Mouse (Mus musculus): Measurements from ENCODE around the gene Tmcc3. TPM values are rescaled to one million over a fixed set of nuclear protein-coding genes. Genes with fewer than 3 reads are reported as not detected.

Gene Tmcc3
- polyA plus RNA-seq, 1 experiment from 2014 or later: 7.8 TPM

- Histone ChIP-seq H3K9me3 (replicated peaks) (no peaks in the 10 kb centered on the region), H3K4me2 (no peak overlapping the region), H3K27me3 (no peaks in the 10 kb centered on the region), H3K27ac (no peak overlapping the region), H3K4me1 (peaks cover 29% of the 10 kb centered on the region), H3K9ac (no peak overlapping the region), H3K4me3 (replicated peaks) (no peak overlapping the region), H3K36me3 (no peaks in the 10 kb centered on the region)
- 68% methylated on average over 4 of the region's 4 CpGs for WGBS
- no peak for ATAC-seq (replicated peaks; ENCODE audit: low FRiP score)
These were observed 237.9 kb downstream of the Tmcc3 start for GRCm38 (mm10) chr10:94549511-94550232.

GRCm38 (mm10) chr10:94550649-94551048, 238.9 kb downstream of the Tmcc3 start:
- no peak for ATAC-seq (replicated peaks; ENCODE audit: low FRiP score)
- Histone ChIP-seq H3K9ac (no peak overlapping the region), H3K4me1 (peaks cover 19% of the 10 kb centered on the region), H3K27me3 (no peaks in the 10 kb centered on the region), H3K27ac (no peak overlapping the region), H3K36me3 (no peaks in the 10 kb centered on the region), H3K4me3 (replicated peaks) (no peak overlapping the region), H3K4me2 (no peak overlapping the region), H3K9me3 (replicated peaks) (no peaks in the 10 kb centered on the region)
- 67% methylated on average over 9 of the region's 9 CpGs for WGBS

- 41% methylated on average over 2 of the region's 2 CpGs for WGBS
These were observed 239.3 kb downstream of the Tmcc3 start for GRCm38 (mm10) chr10:94551065-94551464.

GRCm38 (mm10) chr10:94551511-94551910, 239.8 kb downstream of the Tmcc3 start:
- Histone ChIP-seq H3K9ac (no peak overlapping the region), H3K36me3 (no peaks in the 10 kb centered on the region), H3K4me1 (peaks cover 11% of the 10 kb centered on the region; the same call in 1 of the 2 replicates), H3K27me3 (no peaks in the 10 kb centered on the region), H3K9me3 (replicated peaks) (no peaks in the 10 kb centered on the region), H3K4me2 (no peak overlapping the region), H3K27ac (no peak overlapping the region), H3K4me3 (replicated peaks) (no peak overlapping the region)
- no peak for ATAC-seq (replicated peaks; ENCODE audit: low FRiP score)
- WGBS: 82% methylated on average over 6 of the region's 6 CpGs

More at GRCm38 (mm10) chr10:94551065-94551464, 239.3 kb downstream of the Tmcc3 start:
- Histone ChIP-seq H3K4me1 (peaks cover 15% of the 10 kb centered on the region), H3K4me2 (no peak overlapping the region), H3K9me3 (replicated peaks) (no peaks in the 10 kb centered on the region), H3K4me3 (replicated peaks) (no peak overlapping the region), H3K27ac (no peak overlapping the region), H3K9ac (no peak overlapping the region), H3K27me3 (no peaks in the 10 kb centered on the region), H3K36me3 (no peaks in the 10 kb centered on the region)
- no peak for ATAC-seq (replicated peaks; ENCODE audit: low FRiP score)

- no peak for ATAC-seq (replicated peaks; ENCODE audit: low FRiP score)
- 78% methylated on average over 7 of the region's 7 CpGs for WGBS
- Histone ChIP-seq H3K9me3 (replicated peaks) (no peaks in the 10 kb centered on the region), H3K4me2 (no peak overlapping the region), H3K4me3 (replicated peaks) (no peak overlapping the region), H3K4me1 (peaks cover 9% of the 10 kb centered on the region; the same call in 1 of the 2 replicates), H3K9ac (no peak overlapping the region), H3K27ac (no peak overlapping the region), H3K27me3 (no peaks in the 10 kb centered on the region), H3K36me3 (no peaks in the 10 kb centered on the region)
These were observed 240.3 kb downstream of the Tmcc3 start for GRCm38 (mm10) chr10:94551924-94552523.

GRCm38 (mm10) chr10:94555394-94555793, 243.6 kb downstream of the Tmcc3 start:
- no peak overlapping the region for H3K4me2 ChIP-seq
- H3K4me1 ChIP-seq: peaks cover 20% of the 10 kb centered on the region
- H3K9ac ChIP-seq: no peak overlapping the region
- no peaks in the 10 kb centered on the region for H3K27me3 ChIP-seq
- H3K9me3 ChIP-seq (replicated peaks): no peaks in the 10 kb centered on the region
- no peaks in the 10 kb centered on the region for H3K36me3 ChIP-seq
- H3K27ac ChIP-seq: no peak overlapping the region
- 63% methylated on average over 2 of the region's 2 CpGs for WGBS
- no peak for ATAC-seq (replicated peaks; ENCODE audit: low FRiP score)
- H3K4me3 ChIP-seq (replicated peaks): no peak overlapping the region

- Histone ChIP-seq H3K27ac (peak overlapping the region; percentile 68), H3K27me3 (no peaks in the 10 kb centered on the region), H3K4me3 (replicated peaks) (no peak overlapping the region), H3K36me3 (no peaks in the 10 kb centered on the region), H3K9ac (no peak overlapping the region), H3K4me1 (peaks cover 11% of the 10 kb centered on the region), H3K9me3 (replicated peaks) (no peaks in the 10 kb centered on the region), H3K4me2 (no peak overlapping the region)
- WGBS: 49% methylated on average over 6 of the region's 6 CpGs
- peak; percentile 90 for ATAC-seq (replicated peaks; ENCODE audit: low FRiP score)
These were observed 245.8 kb downstream of the Tmcc3 start for GRCm38 (mm10) chr10:94557428-94558149.

GRCm38 (mm10) chr10:94558826-94559225, 247.1 kb downstream of the Tmcc3 start:
- peaks cover 11% of the 10 kb centered on the region for H3K4me1 ChIP-seq
- no peaks in the 10 kb centered on the region for H3K9me3 ChIP-seq (replicated peaks)
- H3K36me3 ChIP-seq: no peaks in the 10 kb centered on the region
- 0 out of 2 replicates have a peak overlapping the region, but pooled peaks have one; percentile 68 for H3K27ac ChIP-seq
- 61% methylated on average over 7 of the region's 7 CpGs for WGBS
- H3K9ac ChIP-seq: no peak overlapping the region
- H3K4me2 ChIP-seq: no peak overlapping the region
- no peak overlapping the region for H3K4me3 ChIP-seq (replicated peaks)
- H3K27me3 ChIP-seq: no peaks in the 10 kb centered on the region
- no peak for ATAC-seq (replicated peaks; ENCODE audit: low FRiP score)

- no peaks in the 10 kb centered on the region for H3K36me3 ChIP-seq
- H3K27ac ChIP-seq: no peak overlapping the region
- H3K9ac ChIP-seq: no peak overlapping the region
- H3K4me3 ChIP-seq (replicated peaks): no peak overlapping the region
- 56% methylated on average over 7 of the region's 7 CpGs for WGBS
- H3K4me1 ChIP-seq: peaks cover 23% of the 10 kb centered on the region
- H3K9me3 ChIP-seq (replicated peaks): no peaks in the 10 kb centered on the region
- no peaks in the 10 kb centered on the region for H3K27me3 ChIP-seq
- ATAC-seq (replicated peaks; ENCODE audit: low FRiP score): no peak
- no peak overlapping the region for H3K4me2 ChIP-seq
These were observed 249.6 kb downstream of the Tmcc3 start for GRCm38 (mm10) chr10:94561351-94561750.

- Histone ChIP-seq H3K9me3 (replicated peaks) (no peaks in the 10 kb centered on the region), H3K27ac (no peak overlapping the region), H3K27me3 (no peaks in the 10 kb centered on the region), H3K36me3 (no peaks in the 10 kb centered on the region), H3K4me1 (peaks cover 26% of the 10 kb centered on the region), H3K4me3 (replicated peaks) (no peak overlapping the region), H3K9ac (no peak overlapping the region), H3K4me2 (no peak overlapping the region)
- WGBS: 31% methylated on average over 1 of the region's 1 CpGs
- ATAC-seq (replicated peaks; ENCODE audit: low FRiP score): no peak
These were observed 250.4 kb downstream of the Tmcc3 start for GRCm38 (mm10) chr10:94562188-94562587.

- no peaks in the 10 kb centered on the region for H3K36me3 ChIP-seq
- ATAC-seq (replicated peaks; ENCODE audit: low FRiP score): no peak
- H3K4me2 ChIP-seq: no peak overlapping the region
- H3K4me1 ChIP-seq: peaks cover 19% of the 10 kb centered on the region
- H3K4me3 ChIP-seq (replicated peaks): no peak overlapping the region
- H3K27me3 ChIP-seq: no peaks in the 10 kb centered on the region
- WGBS: 84% methylated on average over 3 of the region's 3 CpGs
- H3K27ac ChIP-seq: no peak overlapping the region
- H3K9ac ChIP-seq: no peak overlapping the region
- H3K9me3 ChIP-seq (replicated peaks): no peaks in the 10 kb centered on the region
These were observed 251.2 kb downstream of the Tmcc3 start for GRCm38 (mm10) chr10:94562991-94563390.

All from kidney, embryonic 15.5 days (tissue).